Mouse (Mus musculus) G1E (cell line): ENCODE measurements around the gene Kdm1a.

Experiments used
- CTCF ChIP-seq: IDR thresholded peaks from 2 replicates; pipeline ENCODE4 v1.5.1; 2012; ENCODE audit warnings: low read depth, low read length, inconsistent platforms, mixed read lengths
- POLR2AphosphoS5 ChIP-seq: IDR thresholded peaks from 2 replicates; pipeline ENCODE4 v1.6.1; 2012; ENCODE audit warnings: low read depth, low read length, inconsistent platforms; ENCODE audit not compliant: insufficient replicate concordance

DNA sequence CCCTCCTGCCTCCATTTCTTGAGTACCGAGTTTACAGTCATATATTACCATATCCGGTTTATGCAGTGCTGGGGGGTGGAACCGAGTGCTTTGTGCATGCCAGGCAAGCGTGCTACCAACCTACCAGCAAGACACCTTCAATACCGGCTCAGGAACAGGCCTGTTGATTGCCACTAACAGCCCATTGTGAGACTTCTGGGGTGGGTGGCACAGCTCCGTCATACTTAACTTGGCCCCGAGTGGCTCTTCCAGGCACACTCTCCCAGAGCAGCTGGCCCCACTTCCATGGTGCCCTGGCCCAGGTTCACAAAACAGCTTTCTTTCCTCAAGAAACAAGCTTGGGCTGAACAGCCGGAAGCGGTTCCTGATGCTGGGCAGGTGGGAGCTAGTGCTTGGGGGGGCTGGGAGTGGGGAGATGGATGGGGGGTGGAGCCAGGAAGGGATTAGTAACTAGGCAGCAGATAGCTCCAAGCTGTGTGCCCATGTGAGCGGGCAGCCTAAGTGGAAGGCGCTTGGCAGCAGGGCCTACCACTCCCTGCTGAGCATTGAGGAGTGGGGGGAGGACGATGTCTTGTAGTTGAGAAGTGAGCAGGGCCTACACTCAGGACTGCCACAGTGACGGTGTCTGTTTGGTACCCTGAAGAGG, 49.5 kb upstream of the Kdm1a start:
- TF ChIP-seq CTCF (no peak), POLR2AphosphoS5 (no peak)
